Mouse (Mus musculus) lung, embryonic 14.5 days (tissue): Measurements from ENCODE around the gene Sstr4. TPM values are rescaled to one million over a fixed set of nuclear protein-coding genes. Genes with fewer than 3 reads are reported as not detected.
A peak's percentile ranks its signal among the peaks of the same experiment; 100 is the strongest.

Experiments
- ATAC-seq: fragments of 200-750 bp; cut with Nextera tagmentation; 2 replicates; pipeline ENCODE4 v1.8.0; 2017; ENCODE audit warnings: mild to moderate bottlenecking, moderate TSS enrichment, moderate library complexity; ENCODE audit not compliant: insufficient read depth
- DNase-seq: peaks from one replicate; pipeline ENCODE4 v3.0.0-alpha.2; 2015
- H3K27ac ChIP-seq: fragments of 300-500 bp; sonication (generic); 2 replicates; pipeline ENCODE4 v1.5.1; 2014; ENCODE audit warnings: low read depth, mild to moderate bottlenecking, moderate library complexity
- H3K27me3 ChIP-seq: fragments of 300-500 bp; sonication (generic); 2 replicates; pipeline ENCODE4 v1.6.1; 2014; ENCODE audit warnings: low read length, control low read depth; ENCODE audit not compliant: insufficient read depth
- H3K36me3 ChIP-seq: fragments of 300-500 bp; sonication (generic); 2 replicates; pipeline ENCODE4 v1.6.1; 2014; ENCODE audit warnings: control low read depth; ENCODE audit not compliant: insufficient read depth
- H3K4me1 ChIP-seq: fragments of 300-500 bp; sonication (generic); 2 replicates; pipeline ENCODE4 v1.6.1; 2014; ENCODE audit warnings: antibody characterized with exemption, control low read depth; ENCODE audit not compliant: insufficient read depth
- H3K4me2 ChIP-seq: fragments of 300-500 bp; sonication (generic); 2 replicates; pipeline ENCODE4 v1.6.1; 2014; ENCODE audit warnings: mild to moderate bottlenecking
- H3K4me3 ChIP-seq: fragments of 300-500 bp; sonication (generic); 2 replicates; pipeline ENCODE4 v1.5.1; 2014; ENCODE audit warnings: low read depth, low read length
- H3K9ac ChIP-seq: fragments of 300-500 bp; sonication (generic); 2 replicates; pipeline ENCODE4 v1.6.1; 2014
- H3K9me3 ChIP-seq: fragments of 300-500 bp; sonication (generic); 2 replicates; pipeline ENCODE4 v1.6.1; 2016; ENCODE audit warnings: low read depth, low read length, control low read depth
- CTCF ChIP-seq: IDR thresholded peaks from 2 replicates; pipeline ENCODE4 v1.5.1; 2016; ENCODE audit warnings: antibody characterized with exemption, low read depth
- WGBS: fragments of 180-500 bp; shearing (Covaris S2); extraction: QIAGEN DNeasy Blood & Tissue Kit; methylation state at CpG from one replicate; pipeline ENCODE4 v1.1.7; 2014; 5-methylcytosine and 5-hydroxymethylcytosine counted together
- polyA plus RNA-seq: library from polyadenylated mRNA; unstranded; fragments of >200 nt; fragmentation: Nextera tagmentation; extraction: Ambion mirVana; gene quantifications from 2 replicates; pipeline ENCODE4 v1.2.1, GENCODE M21; 2014

Sstr4 gene
- polyA plus RNA-seq, 1 experiment from 2014 or later = 4.8 TPM

DNA sequence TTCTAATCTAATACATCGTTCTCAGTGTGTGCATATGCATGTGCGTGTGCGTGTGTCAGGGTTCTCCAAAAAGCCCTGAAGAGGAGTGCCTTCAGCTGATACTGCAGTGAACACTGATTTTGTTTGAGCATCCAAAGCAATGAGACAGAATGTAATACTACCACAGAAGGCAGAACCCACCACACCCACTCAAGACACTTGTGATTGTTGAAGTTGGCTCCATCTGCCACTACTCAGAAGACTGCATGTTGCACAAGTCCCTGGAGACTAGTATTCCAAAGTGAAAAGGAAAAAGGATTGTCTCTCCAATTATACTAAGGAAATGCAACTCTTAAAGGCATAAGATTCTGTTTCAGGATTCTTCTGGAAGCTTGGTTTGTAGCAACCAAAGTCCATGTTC, 30.6 kb upstream of the Sstr4 start:
- 0 out of 2 replicates have a peak overlapping the region, but pooled peaks have one; percentile 21 for H3K27ac ChIP-seq
- H3K27me3 ChIP-seq = no peaks in the 10 kb centered on the region
- H3K4me3 ChIP-seq = no peak overlapping the region
- H3K36me3 ChIP-seq = no peaks in the 10 kb centered on the region
- no peak overlapping the region for H3K4me2 ChIP-seq
- WGBS = 88% methylated on average over 3 of the region's 3 CpGs
- no peak for TF ChIP-seq CTCF
- no peak overlapping the region for H3K9ac ChIP-seq
- ATAC-seq (no peak), DNase-seq (no peak)
- no peaks in the 10 kb centered on the region for H3K9me3 ChIP-seq
- H3K4me1 ChIP-seq = no peaks in the 10 kb centered on the region

DNA sequence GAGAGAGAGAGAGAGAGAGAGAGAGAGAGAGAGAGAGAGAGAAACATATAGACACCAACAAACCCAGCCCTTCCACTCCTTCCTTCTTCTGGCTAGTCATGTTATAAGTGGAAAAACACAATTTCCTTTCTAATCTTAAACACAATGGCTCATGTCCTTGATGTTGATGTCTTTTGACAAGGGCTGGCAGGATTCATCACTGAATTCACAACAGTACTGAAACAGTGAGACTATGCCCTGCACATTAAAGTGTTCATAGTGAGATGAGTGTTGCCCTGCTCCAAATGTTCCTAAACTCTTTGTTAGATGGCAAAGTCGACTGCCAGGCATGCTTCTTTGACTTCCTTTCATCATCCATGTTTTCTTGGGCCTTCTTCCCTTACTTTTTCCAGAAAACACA, 29.9 kb upstream of the Sstr4 start:
- H3K4me3 ChIP-seq = no peak overlapping the region
- ATAC-seq (0 out of 2 replicates have a peak, but pooled peaks have one; percentile 33), DNase-seq (peak; percentile 46)
- H3K9me3 ChIP-seq = no peaks in the 10 kb centered on the region
- no peak overlapping the region; the same call in 1 of the 2 replicates for H3K27ac ChIP-seq
- 45% methylated on average over 1 of the region's 1 CpGs for WGBS
- no peaks in the 10 kb centered on the region for H3K36me3 ChIP-seq
- H3K9ac ChIP-seq = no peak overlapping the region
- no peak overlapping the region for H3K4me2 ChIP-seq
- no peaks in the 10 kb centered on the region for H3K27me3 ChIP-seq
- TF ChIP-seq CTCF = no peak
- H3K4me1 ChIP-seq = no peaks in the 10 kb centered on the region

DNA sequence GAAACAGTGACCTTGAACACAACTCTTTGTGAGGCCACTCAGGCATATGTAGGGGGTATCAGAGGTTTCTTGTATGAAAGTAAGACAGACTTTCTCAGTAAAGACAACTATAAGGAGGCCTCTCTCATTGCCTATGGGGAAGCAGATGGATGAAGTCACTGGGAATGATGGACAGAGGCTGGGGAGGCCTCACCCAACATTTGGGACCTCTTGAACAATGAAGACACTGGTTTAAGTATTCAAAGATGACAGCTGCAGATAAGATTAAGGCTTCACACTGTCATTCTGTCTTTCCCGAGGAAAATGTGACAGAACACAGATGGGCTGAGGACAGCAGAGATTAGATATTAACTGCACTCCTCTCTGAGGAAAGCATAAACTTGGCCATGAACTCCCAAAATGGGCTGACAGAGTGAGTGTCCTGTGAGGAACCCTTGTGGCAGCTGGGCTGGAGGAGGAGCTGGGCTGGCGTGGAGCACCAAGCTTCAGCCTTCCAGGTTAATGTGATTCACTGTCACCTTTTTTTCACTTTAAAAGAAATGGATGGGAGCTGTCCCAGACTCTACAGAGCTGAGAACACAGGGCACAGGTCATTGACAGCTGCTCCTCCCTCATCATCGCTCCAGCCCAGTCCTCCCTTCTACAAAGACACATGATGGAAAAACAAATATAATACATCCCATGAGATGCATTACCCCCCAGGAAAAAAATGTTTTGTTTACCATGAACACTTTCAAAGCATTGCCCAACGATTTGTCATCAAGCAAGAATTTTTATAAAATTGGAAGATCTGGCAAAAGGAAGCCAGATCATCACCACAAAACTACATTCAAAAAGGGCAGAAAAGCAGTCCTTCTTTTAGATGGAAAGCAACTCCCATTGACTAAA, 23.2 kb upstream of the Sstr4 start:
- peak; percentile 92 for DNase-seq
- 21% methylated on average over 4 of the region's 4 CpGs for WGBS
- Histone ChIP-seq H3K4me1 (peaks cover 12% of the 10 kb centered on the region; the same call in 1 of the 2 replicates), H3K4me3 (no peak overlapping the region), H3K9me3 (no peaks in the 10 kb centered on the region), H3K4me2 (no peak overlapping the region), H3K27ac (peak overlapping the region; percentile 48; the same call in 1 of the 2 replicates), H3K9ac (no peak overlapping the region), H3K27me3 (no peaks in the 10 kb centered on the region), H3K36me3 (no peaks in the 10 kb centered on the region)
- ATAC-seq = peak; percentile 86
- no peak for TF ChIP-seq CTCF

DNA sequence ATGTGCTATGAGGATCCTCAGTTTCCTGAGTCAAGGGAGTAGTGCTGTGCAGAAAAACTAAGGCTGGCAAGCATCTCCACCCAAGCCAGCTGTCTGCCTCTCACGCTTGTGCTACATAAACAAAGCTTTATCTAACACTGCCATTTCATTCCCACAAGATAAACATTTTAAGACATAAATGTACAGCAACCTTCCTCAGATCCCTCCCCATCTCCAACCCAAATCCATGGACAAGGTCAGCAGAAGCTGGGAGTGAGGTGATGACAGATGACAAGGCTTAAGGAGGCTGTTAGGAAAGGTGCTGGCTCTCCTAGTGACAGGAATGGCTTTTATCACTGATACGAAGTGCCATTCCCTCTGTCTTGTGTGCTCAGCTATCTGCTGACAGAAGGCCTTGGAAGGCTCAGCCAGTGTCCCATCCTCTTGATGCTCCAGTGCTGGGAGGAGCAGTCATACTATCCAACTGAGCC, 21.5 kb upstream of the Sstr4 start:
- peak; percentile 90 for DNase-seq
- WGBS = 12% methylated on average over 2 of the region's 2 CpGs
- H3K4me3 ChIP-seq = no peak overlapping the region
- TF ChIP-seq CTCF = peak; percentile 3; the same call in 1 of the 2 replicates
- H3K27me3 ChIP-seq = no peaks in the 10 kb centered on the region
- H3K27ac ChIP-seq = no peak overlapping the region
- H3K9me3 ChIP-seq = no peaks in the 10 kb centered on the region
- H3K4me2 ChIP-seq = no peak overlapping the region
- H3K4me1 ChIP-seq = peaks cover 12% of the 10 kb centered on the region; the same call in 1 of the 2 replicates
- ATAC-seq = peak; percentile 84
- no peaks in the 10 kb centered on the region for H3K36me3 ChIP-seq
- H3K9ac ChIP-seq = no peak overlapping the region

DNA sequence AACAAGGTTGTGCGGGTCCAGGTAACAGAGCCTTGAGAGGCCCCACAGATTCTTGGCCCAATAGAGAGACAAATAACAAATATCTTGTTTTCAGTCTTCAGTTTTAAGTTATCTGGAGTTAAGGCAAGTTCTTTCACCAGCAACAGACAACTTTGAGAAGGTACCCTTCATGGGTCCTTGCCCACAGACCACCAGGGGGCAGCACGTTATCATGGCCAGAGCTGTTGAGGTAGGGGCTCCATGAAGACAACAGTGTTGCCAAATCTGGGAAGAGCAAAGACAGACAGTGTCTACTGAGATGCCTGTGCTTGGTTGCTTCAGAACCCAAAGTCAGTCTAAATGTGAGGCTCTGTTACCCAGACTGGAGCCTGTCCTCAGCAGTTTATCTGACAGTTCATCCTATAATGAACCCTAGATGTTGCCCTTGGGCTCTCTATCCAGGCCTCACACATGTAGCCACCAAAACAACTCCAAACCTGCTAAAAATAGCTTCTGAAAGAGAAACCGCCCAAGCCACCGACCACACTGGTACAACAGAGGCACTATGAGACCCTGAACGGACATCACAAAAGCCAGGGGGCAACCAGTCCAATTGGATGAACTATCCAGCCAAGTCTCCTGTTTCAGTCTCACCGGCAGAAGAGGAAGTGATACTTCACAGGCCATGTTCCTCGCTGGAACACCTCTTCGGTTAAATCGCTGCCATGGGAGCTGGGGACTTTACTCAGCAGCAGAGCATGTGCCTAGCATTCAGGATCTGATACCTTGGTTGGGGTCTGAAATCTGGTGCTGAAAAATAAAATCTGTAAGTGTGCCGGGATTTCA, 19.6 kb upstream of the Sstr4 start:
- Histone ChIP-seq H3K4me1 (peaks cover 12% of the 10 kb centered on the region; the same call in 1 of the 2 replicates), H3K4me2 (no peak overlapping the region), H3K4me3 (no peak overlapping the region), H3K9me3 (no peaks in the 10 kb centered on the region), H3K9ac (no peak overlapping the region), H3K27ac (no peak overlapping the region), H3K27me3 (no peaks in the 10 kb centered on the region), H3K36me3 (no peaks in the 10 kb centered on the region)
- peak; percentile 85 for TF ChIP-seq CTCF
- WGBS = 73% methylated on average over 10 of the region's 10 CpGs
- peak; percentile 85 for DNase-seq
- no peak for ATAC-seq

DNA sequence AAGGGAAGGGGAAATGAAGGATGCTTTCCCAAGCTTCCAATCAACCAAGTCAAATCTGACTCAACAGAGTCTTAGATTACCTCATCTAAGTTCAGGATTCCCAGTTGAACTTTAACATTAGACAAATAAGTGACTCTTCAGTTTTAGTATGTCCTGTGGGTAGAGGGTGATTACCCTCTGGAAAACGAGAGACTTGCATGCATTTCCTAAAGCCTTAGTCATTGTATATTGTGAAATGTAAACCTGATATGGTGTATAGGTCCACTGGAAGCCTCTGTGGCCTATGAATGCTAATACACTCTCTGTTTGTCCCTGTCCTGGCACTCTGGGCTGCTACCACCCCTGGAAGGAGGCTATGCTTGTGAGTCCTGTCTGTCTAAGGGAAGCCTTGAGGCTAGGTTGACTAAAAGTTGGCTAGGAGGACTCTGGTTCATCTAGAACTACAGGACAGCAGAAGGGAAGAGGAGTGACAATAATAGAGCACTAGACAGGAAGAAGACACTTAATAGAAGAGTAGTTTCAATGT, 16.3 kb upstream of the Sstr4 start:
- Histone ChIP-seq H3K27me3 (no peaks in the 10 kb centered on the region), H3K9ac (no peak overlapping the region), H3K4me3 (no peak overlapping the region), H3K4me2 (no peak overlapping the region), H3K27ac (no peak overlapping the region), H3K4me1 (no peaks in the 10 kb centered on the region), H3K36me3 (no peaks in the 10 kb centered on the region), H3K9me3 (no peaks in the 10 kb centered on the region)
- 67% methylated on average over 1 of the region's 1 CpGs for WGBS
- DNase-seq = no peak
- ATAC-seq = no peak
- TF ChIP-seq CTCF = no peak
